Mouse (Mus musculus) heart, postnatal 0 days (tissue): ENCODE measurements around the gene Dock6. TPM values are rescaled to one million over a fixed set of nuclear protein-coding genes. Genes with fewer than 3 reads are reported as not detected.
A peak's percentile ranks its signal among the peaks of the same experiment; 100 is the strongest.

Experiments
- ATAC-seq: fragments of 200-750 bp; cut with Nextera tagmentation; 2 replicates; pipeline ENCODE4 v1.8.0; 2017; ENCODE audit warnings: low read depth, moderate number of reproducible peaks, moderate library complexity; ENCODE audit not compliant: insufficient read depth
- DNase-seq: peaks from one replicate; pipeline ENCODE4 v3.0.0-alpha.2; 2016; ENCODE audit warnings: low spot score
- H3K27ac ChIP-seq: fragments of 300-500 bp; sonication (generic); 2 replicates; pipeline ENCODE4 v1.5.1; 2014; ENCODE audit warnings: low read depth, mild to moderate bottlenecking
- H3K27me3 ChIP-seq: fragments of 300-500 bp; sonication (generic); 2 replicates; pipeline ENCODE4 v1.6.1; 2014; ENCODE audit warnings: low read length, mixed read lengths; ENCODE audit not compliant: control insufficient read depth, insufficient read depth
- H3K36me3 ChIP-seq: fragments of 300-500 bp; sonication (generic); replicated peaks from 2 replicates; pipeline ENCODE4 v1.6.1; 2014; ENCODE audit warnings: low read length, mixed read lengths; ENCODE audit not compliant: control insufficient read depth, insufficient read depth
- H3K4me1 ChIP-seq: fragments of 300-500 bp; sonication (generic); 2 replicates; pipeline ENCODE4 v1.6.1; 2014; ENCODE audit warnings: antibody characterized with exemption; ENCODE audit not compliant: control insufficient read depth, insufficient read depth
- H3K4me2 ChIP-seq: fragments of 300-500 bp; sonication (generic); 2 replicates; pipeline ENCODE4 v1.6.1; 2014; ENCODE audit warnings: low read depth, mild to moderate bottlenecking, low read length, moderate library complexity
- H3K4me3 ChIP-seq: fragments of 300-500 bp; sonication (generic); 2 replicates; pipeline ENCODE4 v1.5.1; 2014; ENCODE audit warnings: low read depth, low read length
- H3K9ac ChIP-seq: fragments of 300-500 bp; sonication (generic); replicated peaks from 2 replicates; pipeline ENCODE4 v1.6.1; 2014; ENCODE audit warnings: low read depth, low read length, mixed read lengths
- H3K9me3 ChIP-seq: fragments of 300-500 bp; sonication (generic); replicated peaks from 2 replicates; pipeline ENCODE4 v1.6.1; 2016; ENCODE audit warnings: low read length; ENCODE audit not compliant: control insufficient read depth
- CTCF ChIP-seq: IDR thresholded peaks from 2 replicates; pipeline ENCODE4 v1.5.1; 2016; ENCODE audit warnings: antibody characterized with exemption, control low read depth, low read depth
- EP300 ChIP-seq: IDR thresholded peaks from 2 replicates; pipeline ENCODE4 v1.6.1; 2016; ENCODE audit warnings: antibody characterized with exemption, low read depth
- WGBS: fragments of 180-500 bp; shearing (Covaris S2); extraction: QIAGEN DNeasy Blood & Tissue Kit; methylation state at CpG from one replicate; pipeline ENCODE4 v1.1.7; 2014; 5-methylcytosine and 5-hydroxymethylcytosine counted together
- polyA plus RNA-seq: library from polyadenylated mRNA; unstranded; fragments of >200 nt; fragmentation: Nextera tagmentation; extraction: Ambion mirVana; gene quantifications from 2 replicates; pipeline ENCODE4 v1.2.1, GENCODE M21; 2015
- total RNA-seq: library from RNA; depleted of rRNA; stranded (reverse); fragments of >200 nt; gene quantifications from 2 replicates; pipeline ENCODE4 v1.2.3, GENCODE M21; 2014; ENCODE audit warnings: low replicate concordance

Dock6 gene
- total and polyA plus RNA-seq, 2 experiments from 2014 or later: 22.7 to 38.5 TPM

- H3K9ac ChIP-seq: no peak overlapping the region; the same call in 1 of the 2 replicates
- WGBS: 11% methylated on average over 11 of the region's 11 CpGs
- peak overlapping the region; percentile 56 for H3K4me2 ChIP-seq
- peaks cover 12% of the 10 kb centered on the region for H3K36me3 ChIP-seq
- H3K4me1 ChIP-seq: peaks cover 9% of the 10 kb centered on the region; the same call in 1 of the 2 replicates
- H3K27me3 ChIP-seq: no peaks in the 10 kb centered on the region
- TF ChIP-seq EP300: peak; percentile 36; the same call in 1 of the 2 replicates
- TF ChIP-seq CTCF: 0 out of 2 replicates have a peak, but pooled peaks have one; percentile 0
- H3K9me3 ChIP-seq: no peaks in the 10 kb centered on the region
- DNase-seq: peak; percentile 81
- ATAC-seq: peak; percentile 82
- H3K27ac ChIP-seq: peak overlapping the region; percentile 89
- peak overlapping the region; percentile 29 for H3K4me3 ChIP-seq
Measured at GRCm38 (mm10) chr9:21846755-21847341, 5.6 kb downstream of the Dock6 start.

- no peaks in the 10 kb centered on the region for H3K9me3 ChIP-seq
- no peak overlapping the region for H3K4me3 ChIP-seq
- 44% methylated on average over 14 of the region's 14 CpGs for WGBS
- TF ChIP-seq CTCF (no peak), EP300 (no peak)
- H3K4me1 ChIP-seq: peaks cover 9% of the 10 kb centered on the region; the same call in 1 of the 2 replicates
- no peak overlapping the region for H3K9ac ChIP-seq
- no peaks in the 10 kb centered on the region for H3K27me3 ChIP-seq
- peaks cover 12% of the 10 kb centered on the region for H3K36me3 ChIP-seq
- peak overlapping the region; percentile 89; the same call in 1 of the 2 replicates for H3K27ac ChIP-seq
- no peak overlapping the region for H3K4me2 ChIP-seq
- ATAC-seq: no peak
- DNase-seq: no peak
Measured at GRCm38 (mm10) chr9:21845381-21846080, 6.9 kb downstream of the Dock6 start.

GRCm38 (mm10) chr9:21843086-21843485 lies 9.3 kb downstream of the Dock6 start:
- no peaks in the 10 kb centered on the region for H3K9me3 ChIP-seq
- 0 out of 2 replicates have a peak, but pooled peaks cover 2% of the 10 kb centered on the region for H3K4me1 ChIP-seq
- TF ChIP-seq EP300 (no peak), CTCF (peak; percentile 5; the same call in 1 of the 2 replicates)
- DNase-seq: no peak
- no peak overlapping the region for H3K9ac ChIP-seq
- no peaks in the 10 kb centered on the region for H3K27me3 ChIP-seq
- 45% methylated on average over 6 of the region's 6 CpGs for WGBS
- H3K36me3 ChIP-seq: peaks cover 26% of the 10 kb centered on the region
- no peak for ATAC-seq
- H3K4me2 ChIP-seq: no peak overlapping the region
- H3K4me3 ChIP-seq: no peak overlapping the region
- peak overlapping the region; percentile 83 for H3K27ac ChIP-seq

GRCm38 (mm10) chr9:21842391-21842790 lies 10.0 kb downstream of the Dock6 start:
- WGBS: 25% methylated on average over 5 of the region's 5 CpGs
- ATAC-seq (peak; percentile 35), DNase-seq (peak; percentile 57)
- Histone ChIP-seq H3K4me3 (no peak overlapping the region), H3K27ac (peak overlapping the region; percentile 83), H3K4me2 (no peak overlapping the region), H3K9ac (no peak overlapping the region), H3K4me1 (0 out of 2 replicates have a peak, but pooled peaks cover 2% of the 10 kb centered on the region), H3K36me3 (peaks cover 32% of the 10 kb centered on the region), H3K27me3 (no peaks in the 10 kb centered on the region), H3K9me3 (no peaks in the 10 kb centered on the region)
- no peak for TF ChIP-seq CTCF
- no peak for TF ChIP-seq EP300

- ATAC-seq (no peak), DNase-seq (no peak)
- Histone ChIP-seq H3K27me3 (no peaks in the 10 kb centered on the region), H3K9me3 (no peaks in the 10 kb centered on the region), H3K4me1 (0 out of 2 replicates have a peak, but pooled peaks cover 2% of the 10 kb centered on the region), H3K36me3 (peaks cover 39% of the 10 kb centered on the region), H3K4me3 (no peak overlapping the region), H3K27ac (no peak overlapping the region), H3K4me2 (no peak overlapping the region), H3K9ac (no peak overlapping the region)
- 91% methylated on average over 6 of the region's 6 CpGs for WGBS
- TF ChIP-seq EP300 (no peak), CTCF (no peak)
Measured at GRCm38 (mm10) chr9:21841340-21841739, 11.1 kb downstream of the Dock6 start.
